Mouse (Mus musculus) naive thymus-derived CD4-positive, alpha-beta T cell, adult 2 months (primary cell): ENCODE data around the gene Sstr3.
A peak's percentile ranks its signal among the peaks of the same experiment; 100 is the strongest.

Experiments used
- DNase-seq: peaks from one replicate; pipeline ENCODE4 v3.0.0-alpha.2; 2011; ENCODE audit warnings: low read depth

Sstr3 gene

GRCm38 (mm10) chr15:78544561-78545001 is at the start of gene Sstr3:
Gene Sstr3, minus strand, starts transcription at chr15:78544685.
- DNase-seq = no peak

GRCm38 (mm10) chr15:78593896-78594425 is 49.5 kb upstream of the Sstr3 start:
- DNase-seq = no peak

- no peak for DNase-seq
Measured at GRCm38 (mm10) chr15:78592452-78592968, 48.0 kb upstream of the Sstr3 start.

DNA sequence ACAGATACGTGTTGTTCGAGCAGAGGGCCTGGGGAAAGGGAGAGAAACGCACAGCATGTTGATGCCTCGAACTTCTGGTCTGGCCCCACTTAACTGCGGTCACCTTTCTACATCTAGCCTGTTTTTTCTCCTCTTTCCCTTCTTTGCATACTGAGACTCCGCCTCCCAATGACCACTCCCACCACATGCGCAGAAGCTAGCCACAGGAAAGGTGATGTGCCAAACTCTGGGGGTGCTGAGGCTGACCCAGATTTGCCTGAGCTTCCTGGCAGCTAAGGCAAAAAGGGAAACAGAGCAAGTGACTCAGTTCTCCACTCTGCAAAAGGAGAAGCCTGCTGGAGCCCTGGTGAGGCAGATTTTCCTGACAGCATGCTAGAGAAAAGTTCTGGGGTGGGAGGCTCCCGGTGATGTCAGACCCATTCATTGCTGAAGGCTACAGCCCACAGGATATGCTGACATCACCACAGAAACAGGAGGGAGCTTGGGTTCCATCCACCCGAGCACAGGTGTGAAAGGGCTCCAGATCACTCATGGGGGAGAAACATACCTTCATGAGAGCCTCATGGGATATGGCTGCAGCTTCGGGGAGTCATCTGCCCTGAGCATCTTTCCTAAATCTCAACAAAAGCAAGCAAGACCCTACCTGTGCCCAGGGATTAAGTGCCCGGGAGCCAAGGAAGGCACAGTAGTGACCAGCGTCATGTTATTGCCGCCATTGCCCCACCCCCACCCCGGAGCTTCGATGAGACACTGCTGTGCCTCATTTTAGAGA is 47.4 kb upstream of the Sstr3 start:
- DNase-seq = peak; percentile 62

- DNase-seq = peak; percentile 57
Measured at GRCm38 (mm10) chr15:78590785-78591184, 46.3 kb upstream of the Sstr3 start.

GRCm38 (mm10) chr15:78589936-78590335 is 45.5 kb upstream of the Sstr3 start:
- no peak for DNase-seq

DNA sequence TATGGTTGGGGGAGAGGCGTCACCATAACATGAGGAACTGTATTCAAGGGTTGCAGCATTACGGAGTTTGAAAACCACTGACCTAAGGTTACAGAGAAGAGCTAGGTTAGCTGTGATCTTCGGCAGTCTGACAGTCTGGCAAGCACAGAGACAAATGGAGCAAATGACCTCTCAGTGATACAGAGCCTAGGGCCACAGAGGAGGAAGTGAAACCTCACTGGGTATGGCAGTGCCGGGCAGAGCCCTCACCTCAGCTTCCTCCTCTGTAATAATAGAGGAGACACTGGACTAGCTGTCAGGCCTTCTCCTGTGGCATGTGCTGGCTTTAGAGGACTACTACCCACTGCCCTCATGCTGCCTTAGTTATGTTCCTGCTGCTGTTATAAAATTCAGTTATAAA is 44.4 kb upstream of the Sstr3 start:
- DNase-seq = no peak

GRCm38 (mm10) chr15:78588049-78588448 is 43.6 kb upstream of the Sstr3 start:
- no peak for DNase-seq

GRCm38 (mm10) chr15:78587050-78587994 is 42.8 kb upstream of the Sstr3 start:
- peak; percentile 90 for DNase-seq

DNA sequence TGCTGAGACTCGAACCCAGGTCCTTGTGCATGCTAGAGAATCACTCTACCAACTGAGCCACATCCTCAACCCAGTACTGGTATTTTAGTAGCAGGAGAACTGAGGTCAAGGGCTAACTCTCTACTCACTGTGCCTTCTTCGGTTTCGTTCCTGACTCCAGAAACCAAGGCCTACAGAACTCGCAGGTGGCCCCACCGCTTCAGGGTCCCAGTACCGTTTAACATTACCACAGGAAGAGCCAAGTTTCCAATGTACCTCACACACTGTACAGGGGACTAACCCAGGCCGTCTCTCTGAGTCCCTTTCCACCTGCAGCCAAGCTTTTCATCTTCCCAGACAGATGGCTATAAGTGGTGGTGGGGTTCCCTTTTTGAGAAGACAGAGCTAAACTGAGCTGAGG is 40.9 kb upstream of the Sstr3 start:
- no peak for DNase-seq

GRCm38 (mm10) chr15:78583352-78583751 is 38.9 kb upstream of the Sstr3 start:
- DNase-seq = no peak

GRCm38 (mm10) chr15:78576284-78576810 is 31.9 kb upstream of the Sstr3 start:
- DNase-seq = peak; percentile 80

- peak; percentile 70 for DNase-seq
Measured at GRCm38 (mm10) chr15:78572658-78573397, 28.3 kb upstream of the Sstr3 start, which contains the start of gene Rac2. Gene Rac2, minus strand, starts transcription at chr15:78572783.

DNA sequence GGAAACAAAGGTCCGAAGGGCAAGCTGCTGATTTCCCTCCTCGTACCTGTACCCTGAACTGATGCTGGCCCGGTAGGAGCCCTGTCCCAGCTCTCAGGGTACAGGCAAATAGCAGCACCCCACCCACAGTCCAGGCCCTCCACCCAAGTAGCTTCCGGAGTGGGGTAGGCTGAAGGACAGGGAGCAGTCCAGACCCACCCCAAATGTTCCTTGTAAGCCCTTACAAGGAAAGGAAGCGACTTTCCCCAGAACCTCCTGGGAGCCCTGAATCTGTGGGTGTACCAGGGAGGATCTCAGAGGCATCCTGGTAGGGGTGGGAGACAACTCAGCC is 27.8 kb upstream of the Sstr3 start:
- no peak for DNase-seq

GRCm38 (mm10) chr15:78571554-78572269 is 27.2 kb upstream of the Sstr3 start:
- DNase-seq = peak; percentile 80

DNA sequence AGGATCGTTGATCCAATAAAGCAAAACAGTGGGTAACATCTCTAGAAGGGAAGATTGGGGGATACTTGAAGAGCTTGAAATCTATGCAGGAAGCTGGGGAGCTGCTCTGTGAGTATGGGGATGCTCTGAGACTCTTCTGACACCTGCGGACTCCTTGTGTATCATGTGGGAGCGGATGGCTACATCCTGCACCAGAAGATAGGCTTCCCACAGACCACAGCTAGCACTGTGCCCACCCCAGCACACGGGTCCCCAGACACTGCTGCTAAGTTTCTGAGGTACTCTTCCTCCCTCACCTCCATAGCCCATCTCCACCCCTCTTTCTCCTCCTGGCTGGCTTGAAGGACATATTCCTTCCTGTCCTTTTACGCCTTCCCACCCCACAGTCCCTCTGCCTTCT is 25.7 kb upstream of the Sstr3 start:
- DNase-seq = peak; percentile 30

DNA sequence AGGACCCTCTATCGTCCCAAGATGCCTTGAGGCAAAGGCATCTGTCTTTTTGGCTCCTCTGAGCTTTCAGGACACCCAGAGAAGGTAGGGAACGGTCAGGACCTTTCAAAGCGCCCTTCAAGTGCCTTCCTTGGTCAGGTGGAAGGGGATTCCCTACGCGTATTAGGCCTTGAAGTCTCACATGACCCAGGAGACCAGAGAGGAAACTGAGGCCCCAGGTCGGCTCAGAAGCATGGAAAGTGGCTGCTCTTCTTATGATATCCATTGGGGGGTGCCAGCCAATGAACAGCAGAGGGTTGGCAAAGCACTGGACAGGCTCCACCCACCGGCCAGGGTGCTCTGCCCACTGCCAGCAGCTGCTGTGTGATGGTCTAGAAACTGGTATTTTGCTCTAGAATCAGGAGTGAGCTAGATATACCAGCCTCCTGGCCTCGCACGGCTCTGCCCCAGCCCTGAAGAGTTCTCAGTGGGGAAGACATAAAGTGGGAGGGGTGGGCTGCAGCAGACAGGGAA is 23.2 kb upstream of the Sstr3 start:
- DNase-seq = no peak

- no peak for DNase-seq
Measured at GRCm38 (mm10) chr15:78564764-78565435, 20.4 kb upstream of the Sstr3 start.

GRCm38 (mm10) chr15:78563937-78564336 is 19.5 kb upstream of the Sstr3 start:
- peak; percentile 86 for DNase-seq

GRCm38 (mm10) chr15:78563344-78563743 is 18.9 kb upstream of the Sstr3 start:
- no peak for DNase-seq
